Mouse (Mus musculus): Measurements from ENCODE around the gene Crtac1. TPM values are rescaled to one million over a fixed set of nuclear protein-coding genes. Genes with fewer than 3 reads are reported as not detected.

Gene Crtac1
- polyA plus RNA-seq, 1 experiment from 2014 or later, result 6.5 TPM

DNA sequence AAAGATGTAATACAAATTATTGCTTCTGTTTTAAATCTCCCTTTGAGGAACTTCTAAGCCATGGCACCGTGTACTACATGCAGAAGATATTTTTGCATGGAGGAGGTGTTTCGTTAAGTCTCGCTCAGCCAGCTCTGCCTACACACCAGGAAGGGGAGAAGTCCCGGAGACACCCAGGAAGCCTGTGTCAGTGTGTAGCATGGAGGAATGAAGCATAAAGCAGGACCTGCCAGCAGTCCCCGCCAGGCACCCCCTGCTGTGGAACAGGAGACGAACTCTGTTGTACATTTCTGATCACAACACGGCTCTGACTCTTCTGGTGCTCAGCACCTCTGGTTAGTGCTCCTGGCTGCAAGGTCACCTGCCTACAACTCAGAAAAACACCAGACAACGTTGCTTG lies 51.8 kb downstream of the Crtac1 start:
- Histone ChIP-seq H3K4me3 (no peak overlapping the region), H3K36me3 (no peaks in the 10 kb centered on the region), H3K4me2 (replicated peaks) (no peak overlapping the region), H3K9me3 (no peaks in the 10 kb centered on the region), H3K27me3 (peaks cover 54% of the 10 kb centered on the region), H3K27ac (no peak overlapping the region), H3K4me1 (peaks cover 6% of the 10 kb centered on the region; the same call in 1 of the 2 replicates), H3K9ac (no peak overlapping the region)
- no peak for ATAC-seq (ENCODE audit: insufficient number of reproducible peaks, insufficient read depth, low FRiP score, low TSS enrichment)
- 46% methylated on average over 8 of the region's 8 CpGs for WGBS

DNA sequence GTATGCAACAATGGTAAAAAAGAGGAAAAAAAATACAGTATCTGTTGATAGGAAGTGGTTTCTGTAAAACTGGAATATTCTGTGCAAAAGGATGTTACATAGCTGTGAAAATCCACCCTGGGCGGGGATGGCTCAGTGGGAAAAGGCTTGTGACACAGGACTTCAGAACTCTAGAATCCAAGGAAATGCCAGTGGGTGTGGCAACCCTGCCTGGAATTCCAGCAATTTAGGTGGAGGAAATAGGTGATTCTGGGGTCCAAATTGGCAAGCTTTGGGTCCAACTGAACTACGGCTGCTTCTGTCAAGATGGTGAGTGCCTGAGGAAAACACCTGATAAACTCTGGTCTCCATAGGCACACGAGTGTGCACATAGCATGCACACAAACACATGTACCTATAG lies 54.4 kb downstream of the Crtac1 start:
- no peak overlapping the region for H3K9ac ChIP-seq
- peaks cover 6% of the 10 kb centered on the region; the same call in 1 of the 2 replicates for H3K4me1 ChIP-seq
- H3K4me2 ChIP-seq (replicated peaks), result no peak overlapping the region
- 76% methylated on average over 3 of the region's 3 CpGs for WGBS
- peaks cover 30% of the 10 kb centered on the region for H3K27me3 ChIP-seq
- no peak overlapping the region for H3K27ac ChIP-seq
- no peak for ATAC-seq (ENCODE audit: insufficient number of reproducible peaks, insufficient read depth, low FRiP score, low TSS enrichment)
- H3K36me3 ChIP-seq, result no peaks in the 10 kb centered on the region
- no peaks in the 10 kb centered on the region for H3K9me3 ChIP-seq
- no peak overlapping the region for H3K4me3 ChIP-seq

DNA sequence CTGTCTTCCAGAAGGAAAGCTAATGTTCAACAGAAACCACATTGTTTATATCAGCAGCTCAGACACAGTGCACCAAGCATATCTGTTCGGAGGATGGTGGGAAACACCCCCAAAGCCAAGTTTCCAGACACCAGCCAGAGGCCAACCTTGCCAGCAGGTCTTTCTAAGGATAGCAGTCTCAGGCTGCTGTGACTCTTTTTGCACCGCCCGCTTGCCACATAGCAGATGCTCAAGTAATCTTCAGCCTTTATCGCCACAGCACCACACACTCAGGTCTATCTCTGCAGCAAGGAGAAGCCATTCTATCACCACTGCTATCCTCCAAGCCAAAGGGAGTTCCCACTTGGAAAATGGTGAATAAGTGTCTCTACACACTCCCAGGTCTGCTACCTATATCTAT lies 68.0 kb downstream of the Crtac1 start:
- no peaks in the 10 kb centered on the region for H3K36me3 ChIP-seq
- H3K9me3 ChIP-seq, result no peaks in the 10 kb centered on the region
- 87% methylated on average over 4 of the region's 4 CpGs for WGBS
- H3K4me3 ChIP-seq, result no peak overlapping the region
- H3K9ac ChIP-seq, result no peak overlapping the region
- no peaks in the 10 kb centered on the region for H3K27me3 ChIP-seq
- no peak overlapping the region for H3K27ac ChIP-seq
- 0 out of 2 replicates have a peak, but pooled peaks cover 3% of the 10 kb centered on the region for H3K4me1 ChIP-seq
- ATAC-seq (ENCODE audit: insufficient number of reproducible peaks, insufficient read depth, low FRiP score, low TSS enrichment), result no peak
- no peak overlapping the region for H3K4me2 ChIP-seq (replicated peaks)

DNA sequence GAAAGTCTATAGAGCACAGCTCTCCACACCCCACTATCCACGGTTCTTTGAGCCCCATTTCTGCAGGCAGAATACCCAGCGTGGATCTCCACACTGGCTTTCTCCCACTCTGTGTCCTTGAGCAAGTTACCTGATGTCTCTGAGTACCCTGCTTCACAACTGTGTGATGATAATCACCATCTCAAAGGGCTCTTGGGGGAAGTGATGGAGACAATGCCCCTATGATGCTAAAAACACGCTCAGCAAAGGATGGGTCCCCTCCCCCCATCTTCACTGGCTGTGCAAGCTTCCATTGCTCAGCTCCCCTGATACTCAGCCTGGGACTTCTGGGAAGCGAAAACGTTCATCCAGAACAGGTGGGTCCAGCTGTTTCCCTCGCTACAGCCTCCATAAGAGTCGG lies 73.2 kb downstream of the Crtac1 start:
- no peaks in the 10 kb centered on the region for H3K9me3 ChIP-seq
- 64% methylated on average over 7 of the region's 7 CpGs for whole genome bisulfite sequencing

DNA sequence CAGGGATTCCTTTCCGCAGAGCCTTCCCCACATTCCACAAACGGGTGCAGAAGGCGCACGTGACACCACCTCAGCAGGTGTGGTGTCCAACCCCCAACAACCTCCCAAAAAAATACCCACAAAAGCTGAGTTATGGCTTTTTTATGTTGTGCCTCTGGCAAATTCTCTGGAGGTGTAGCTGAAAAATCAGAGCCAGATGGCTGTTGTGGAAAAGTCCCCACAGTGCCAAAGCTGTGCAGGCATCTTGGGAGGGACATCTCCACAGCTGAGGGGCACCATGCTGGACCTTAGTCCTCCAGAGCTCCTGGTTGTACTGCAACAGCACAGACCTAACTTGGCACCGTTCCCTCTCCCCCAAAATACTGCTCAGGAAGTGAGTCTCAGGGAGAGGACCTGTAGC lies 74.7 kb downstream of the Crtac1 start:
- no peak for ATAC-seq (ENCODE audit: insufficient number of reproducible peaks, insufficient read depth, low FRiP score, low TSS enrichment)
- 69% methylated on average over 5 of the region's 5 CpGs for WGBS

More for the DNA sequence above, 73.2 kb downstream of the Crtac1 start:
- no peaks in the 10 kb centered on the region for H3K36me3 ChIP-seq
- ATAC-seq (ENCODE audit: insufficient number of reproducible peaks, insufficient read depth, low FRiP score, low TSS enrichment), result no peak
- 0 out of 2 replicates have a peak, but pooled peaks cover 4% of the 10 kb centered on the region for H3K27me3 ChIP-seq
- H3K27ac ChIP-seq, result no peak overlapping the region
- H3K4me2 ChIP-seq (replicated peaks), result no peak overlapping the region
- no peaks in the 10 kb centered on the region for H3K4me1 ChIP-seq
- no peak overlapping the region for H3K9ac ChIP-seq
- no peak overlapping the region for H3K4me3 ChIP-seq

DNA sequence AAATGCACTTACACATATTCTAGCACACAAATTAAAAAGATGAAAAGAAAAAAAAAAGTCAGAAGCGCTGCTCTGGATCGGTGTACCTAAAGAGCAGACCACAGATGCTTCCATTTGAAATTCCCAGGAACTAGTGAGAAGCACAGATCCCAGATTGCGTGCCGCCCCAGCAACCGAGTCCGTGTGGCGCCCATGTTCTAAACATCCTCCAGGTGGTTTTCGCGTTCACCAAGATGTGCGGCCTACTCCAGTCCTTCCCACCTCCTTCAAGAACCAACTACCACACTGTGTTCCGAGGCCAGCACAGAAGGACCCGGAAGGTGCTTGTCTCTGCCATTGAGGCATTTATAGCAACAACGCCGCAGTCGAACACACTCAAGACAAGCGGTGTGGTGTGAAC lies 76.1 kb downstream of the Crtac1 start:
- WGBS, result 92% methylated on average over 16 of the region's 16 CpGs
- no peak overlapping the region for H3K9ac ChIP-seq
- 0 out of 2 replicates have a peak, but pooled peaks cover 4% of the 10 kb centered on the region for H3K27me3 ChIP-seq
- H3K36me3 ChIP-seq, result no peaks in the 10 kb centered on the region
- no peak for ATAC-seq (ENCODE audit: insufficient number of reproducible peaks, insufficient read depth, low FRiP score, low TSS enrichment)
- H3K9me3 ChIP-seq, result no peaks in the 10 kb centered on the region
- no peak overlapping the region for H3K27ac ChIP-seq
- no peak overlapping the region for H3K4me3 ChIP-seq
- H3K4me2 ChIP-seq (replicated peaks), result no peak overlapping the region
- H3K4me1 ChIP-seq, result no peaks in the 10 kb centered on the region

More for the DNA sequence above, 74.7 kb downstream of the Crtac1 start:
- Histone ChIP-seq H3K27me3 (0 out of 2 replicates have a peak, but pooled peaks cover 4% of the 10 kb centered on the region), H3K4me2 (replicated peaks) (no peak overlapping the region), H3K4me1 (no peaks in the 10 kb centered on the region), H3K4me3 (no peak overlapping the region), H3K9ac (no peak overlapping the region), H3K9me3 (no peaks in the 10 kb centered on the region), H3K36me3 (no peaks in the 10 kb centered on the region), H3K27ac (no peak overlapping the region)

DNA sequence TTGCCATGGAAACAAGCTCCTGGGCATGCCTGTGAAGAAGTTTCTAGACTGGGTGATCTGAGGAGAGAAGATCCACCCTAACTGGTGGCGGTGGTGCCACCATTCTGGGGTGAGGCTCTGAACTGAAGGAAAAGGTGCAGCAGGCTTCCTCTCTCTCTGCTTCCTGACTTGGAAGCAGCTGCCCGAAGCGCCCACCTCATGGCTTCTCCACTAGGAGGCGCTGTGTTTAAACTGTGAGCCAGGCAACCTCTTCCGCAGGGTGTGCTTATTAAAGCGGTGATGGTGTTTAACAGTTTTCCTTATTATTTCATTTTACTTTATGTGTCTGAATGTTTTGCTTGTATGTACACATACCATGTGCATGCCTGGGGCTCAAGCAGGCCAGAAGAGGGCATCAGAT lies 90.4 kb downstream of the Crtac1 start:
- no peaks in the 10 kb centered on the region for H3K27me3 ChIP-seq
- no peaks in the 10 kb centered on the region for H3K36me3 ChIP-seq
- no peak for ATAC-seq (ENCODE audit: insufficient number of reproducible peaks, insufficient read depth, low FRiP score, low TSS enrichment)
- H3K4me3 ChIP-seq, result no peak overlapping the region
- WGBS, result 40% methylated on average over 6 of the region's 6 CpGs
- H3K4me1 ChIP-seq, result no peaks in the 10 kb centered on the region
- no peak overlapping the region for H3K4me2 ChIP-seq (replicated peaks)
- H3K9me3 ChIP-seq, result no peaks in the 10 kb centered on the region
- no peak overlapping the region for H3K9ac ChIP-seq
- no peak overlapping the region for H3K27ac ChIP-seq

DNA sequence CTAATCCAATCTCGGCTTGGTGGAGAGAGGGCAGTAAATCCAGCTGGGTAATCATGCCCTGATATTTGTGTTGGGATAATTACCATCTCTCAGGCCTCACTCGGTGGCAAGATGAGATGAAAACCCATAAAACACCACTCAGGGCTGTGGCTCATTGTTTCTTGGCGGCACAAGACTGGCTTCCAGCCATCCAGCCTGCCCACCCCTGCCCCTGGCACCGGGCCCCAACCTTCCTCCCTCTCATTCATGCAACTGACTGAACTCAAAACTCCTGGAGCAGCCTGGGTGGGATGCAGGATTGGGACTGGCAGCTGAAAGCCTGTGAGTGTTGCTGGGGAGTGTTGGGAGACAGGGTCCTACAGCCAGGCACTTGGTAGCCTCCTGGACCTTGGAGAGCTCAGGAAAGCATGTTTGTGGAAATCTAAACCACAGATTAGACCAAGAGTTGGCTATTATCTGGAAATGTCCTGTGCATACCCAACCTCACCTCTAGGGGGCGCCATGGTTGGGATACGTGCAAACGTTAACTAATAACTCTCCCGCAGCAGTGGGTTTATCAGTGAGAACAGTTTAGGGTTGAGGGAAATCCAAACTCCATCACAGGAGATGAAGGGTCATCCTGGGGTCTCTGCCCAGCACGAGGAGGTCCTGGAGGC lies 99.4 kb downstream of the Crtac1 start:
- Histone ChIP-seq H3K4me2 (replicated peaks) (no peak overlapping the region), H3K9ac (no peak overlapping the region), H3K4me3 (no peak overlapping the region), H3K27me3 (no peaks in the 10 kb centered on the region; the same call in 1 of the 2 replicates), H3K4me1 (no peaks in the 10 kb centered on the region), H3K27ac (no peak overlapping the region), H3K9me3 (no peaks in the 10 kb centered on the region), H3K36me3 (no peaks in the 10 kb centered on the region)
- no peak for ATAC-seq (ENCODE audit: insufficient number of reproducible peaks, insufficient read depth, low FRiP score, low TSS enrichment)
- 53% methylated on average over 9 of the region's 9 CpGs for WGBS

DNA sequence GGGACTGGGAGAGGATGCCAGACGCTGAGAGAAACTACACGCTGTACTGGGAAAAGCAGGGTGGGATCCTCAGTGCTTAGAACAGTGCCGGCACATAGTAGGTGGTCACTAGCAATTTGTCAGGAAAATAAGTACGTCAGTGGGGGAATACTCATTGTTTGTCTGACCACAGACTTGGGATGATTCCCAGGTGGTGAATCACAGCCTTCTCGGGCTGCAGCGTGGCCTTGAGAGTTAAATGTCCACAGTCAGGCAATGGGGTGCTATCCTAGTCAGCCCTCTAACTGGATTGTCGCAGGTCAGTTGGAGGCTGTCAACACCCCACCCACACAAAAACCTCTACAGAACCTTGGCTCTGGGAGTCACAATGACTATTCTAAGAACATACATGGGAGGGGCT lies 100.1 kb downstream of the Crtac1 start:
- Histone ChIP-seq H3K36me3 (no peaks in the 10 kb centered on the region), H3K4me1 (no peaks in the 10 kb centered on the region), H3K9ac (no peak overlapping the region), H3K27ac (no peak overlapping the region), H3K9me3 (no peaks in the 10 kb centered on the region), H3K4me3 (no peak overlapping the region), H3K27me3 (no peaks in the 10 kb centered on the region; the same call in 1 of the 2 replicates), H3K4me2 (replicated peaks) (no peak overlapping the region)
- no peak for ATAC-seq (ENCODE audit: insufficient number of reproducible peaks, insufficient read depth, low FRiP score, low TSS enrichment)
- WGBS, result 82% methylated on average over 7 of the region's 7 CpGs

DNA sequence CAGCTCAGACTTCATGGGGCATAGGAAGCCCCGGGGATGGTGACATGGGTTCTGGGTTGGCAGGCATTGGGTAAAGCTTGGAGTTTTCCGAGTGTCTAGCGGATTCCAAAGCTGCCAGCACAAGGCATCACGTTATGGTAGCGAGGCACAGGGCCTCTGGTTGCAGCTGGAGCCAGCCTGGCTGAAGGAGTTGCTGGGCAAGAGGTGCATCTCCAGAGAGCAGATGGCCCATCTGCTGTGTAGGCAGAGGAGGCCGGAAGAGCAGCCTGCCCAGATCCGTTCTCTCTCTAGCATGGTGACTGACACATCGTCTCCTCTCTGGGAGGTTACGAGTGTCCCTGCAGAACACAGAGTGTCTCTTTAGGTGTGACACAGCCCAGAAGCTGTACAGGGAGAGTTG lies 103.4 kb downstream of the Crtac1 start:
- Histone ChIP-seq H3K27me3 (no peaks in the 10 kb centered on the region), H3K9me3 (no peaks in the 10 kb centered on the region), H3K27ac (no peak overlapping the region), H3K4me1 (no peaks in the 10 kb centered on the region), H3K36me3 (no peaks in the 10 kb centered on the region), H3K9ac (no peak overlapping the region), H3K4me3 (no peak overlapping the region), H3K4me2 (replicated peaks) (no peak overlapping the region)
- WGBS, result 85% methylated on average over 9 of the region's 9 CpGs
- no peak for ATAC-seq (ENCODE audit: insufficient number of reproducible peaks, insufficient read depth, low FRiP score, low TSS enrichment)

DNA sequence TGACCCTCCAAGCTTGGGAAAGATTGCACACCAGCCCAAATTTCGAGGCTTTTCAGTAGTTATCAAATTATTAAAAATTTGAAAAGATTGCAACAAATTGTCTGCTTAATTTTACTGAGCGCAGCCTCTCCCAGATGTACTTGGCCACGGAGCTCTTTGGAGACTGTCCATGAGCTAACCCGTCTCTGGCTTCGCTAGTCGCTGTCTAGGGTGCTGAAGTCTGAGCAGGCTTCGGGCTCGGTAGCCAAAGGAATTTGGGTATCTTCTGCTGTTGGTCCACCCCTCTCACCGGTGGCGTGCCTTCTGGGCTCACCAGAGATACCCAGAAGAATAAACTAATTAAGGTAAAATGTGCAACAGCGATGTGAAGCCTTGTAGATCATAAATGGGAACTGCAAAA lies 105.7 kb downstream of the Crtac1 start:
- Histone ChIP-seq H3K36me3 (no peaks in the 10 kb centered on the region), H3K4me1 (no peaks in the 10 kb centered on the region), H3K9ac (no peak overlapping the region), H3K27me3 (no peaks in the 10 kb centered on the region), H3K4me2 (replicated peaks) (no peak overlapping the region), H3K9me3 (no peaks in the 10 kb centered on the region), H3K27ac (no peak overlapping the region), H3K4me3 (no peak overlapping the region)
- WGBS, result 4% methylated on average over 11 of the region's 11 CpGs
- no peak for ATAC-seq (ENCODE audit: insufficient number of reproducible peaks, insufficient read depth, low FRiP score, low TSS enrichment)

DNA sequence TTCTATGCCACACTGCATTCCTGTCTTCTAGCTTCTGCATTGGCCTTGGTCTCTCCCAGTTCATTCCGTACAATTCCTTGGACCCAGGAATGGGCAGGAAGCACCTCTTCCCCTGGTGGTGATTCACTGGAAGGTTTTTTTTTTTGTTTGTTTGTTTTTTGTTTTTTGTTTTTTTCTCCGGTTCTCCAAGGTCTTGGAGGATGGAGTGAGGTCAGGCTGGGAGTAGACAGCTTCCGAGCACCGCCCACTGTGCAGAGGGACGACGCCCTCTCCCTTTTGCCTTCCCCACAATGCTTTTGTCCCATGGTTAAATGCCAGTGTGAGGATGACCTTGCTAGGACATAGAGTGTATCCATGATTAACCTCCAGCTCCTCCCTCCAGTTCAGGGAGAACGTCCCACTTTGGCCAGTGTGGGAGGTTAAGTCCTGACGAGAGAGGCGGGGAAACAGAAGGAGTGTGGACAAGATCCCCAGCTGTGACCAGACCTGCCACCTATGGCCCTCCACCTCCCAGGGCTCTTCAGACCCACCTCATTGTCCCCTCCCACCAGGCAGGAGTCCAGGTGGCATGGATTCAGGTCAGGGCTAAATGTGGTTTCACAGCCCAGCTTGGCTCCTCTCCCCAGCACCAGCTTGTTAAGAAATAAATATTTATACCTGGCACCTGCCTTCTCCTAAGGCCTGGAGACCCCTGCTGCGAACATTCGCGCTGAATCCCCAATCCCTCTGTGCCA lies 109.1 kb downstream of the Crtac1 start:
- Histone ChIP-seq H3K4me3 (no peak overlapping the region), H3K36me3 (no peaks in the 10 kb centered on the region)
- ATAC-seq (ENCODE audit: insufficient number of reproducible peaks, insufficient read depth, low FRiP score, low TSS enrichment), result no peak

More for the DNA sequence above, 109.1 kb downstream of the Crtac1 start:
- WGBS, result 66% methylated on average over 12 of the region's 12 CpGs
- Histone ChIP-seq H3K4me1 (no peaks in the 10 kb centered on the region), H3K4me2 (replicated peaks) (no peak overlapping the region), H3K9me3 (no peaks in the 10 kb centered on the region), H3K27me3 (no peaks in the 10 kb centered on the region), H3K9ac (no peak overlapping the region), H3K27ac (no peak overlapping the region)

Measured in embryonic facial prominence, embryonic 12.5 days (tissue).